Mouse (Mus musculus) T-helper 1 cell (primary cell): ENCODE measurements around the gene Zfp12.
"Not testable (repeated sequence)": the region's sequence is repeated elsewhere in the genome, so short reads cannot be mapped to it uniquely, and the experiment has no call there.

Experiments
- in situ Hi-C: fragments of 300-600 bp; cut with MboI, MseI; formaldehyde crosslinking; loops from one replicate; pipeline ENCODE4 v1.15.1; 2025; ENCODE audit warnings: high pct_unique_total_duplicates

Zfp12 gene

GRCm38 (mm10) chr5:143235028-143235693 is at the start of gene Zfp12:
TSS of gene Zfp12 (plus strand) at chr5:143235163.
- in situ Hi-C loops = no loop called here

GRCm38 (mm10) chr5:143188014-143188413 is 46.9 kb upstream of the Zfp12 start:
- in situ Hi-C loops = not testable (repeated sequence)

- in situ Hi-C loops = no loop called here
Observed at GRCm38 (mm10) chr5:143192806-143193205, 42.2 kb upstream of the Zfp12 start.

GRCm38 (mm10) chr5:143194747-143195146 is 40.2 kb upstream of the Zfp12 start:
- in situ Hi-C loops = not testable (repeated sequence)

GRCm38 (mm10) chr5:143195166-143195565 is 39.8 kb upstream of the Zfp12 start:
- in situ Hi-C loops = no loop called here

GRCm38 (mm10) chr5:143196506-143196905 is 38.5 kb upstream of the Zfp12 start:
- in situ Hi-C loops = no loop called here

- in situ Hi-C loops = loop anchor here (10.0 kb wide), 1 partner anchor 720 kb away; no protein-coding TSS in a partner anchor
Observed at GRCm38 (mm10) chr5:143205015-143205414, 29.9 kb upstream of the Zfp12 start.

GRCm38 (mm10) chr5:143213832-143214231 is 21.1 kb upstream of the Zfp12 start:
- in situ Hi-C loops = no loop called here

GRCm38 (mm10) chr5:143220996-143221395 is 14.0 kb upstream of the Zfp12 start:
- in situ Hi-C loops = no loop called here

GRCm38 (mm10) chr5:143222287-143222686 is 12.7 kb upstream of the Zfp12 start:
- in situ Hi-C loops = no loop called here

- in situ Hi-C loops = no loop called here
Observed at GRCm38 (mm10) chr5:143226790-143227189, 8.2 kb upstream of the Zfp12 start, which contains the start of gene Spdye4a. TSS of gene Spdye4a (minus strand) at chr5:143226890.

GRCm38 (mm10) chr5:143236036-143236435 is 1.1 kb downstream of the Zfp12 start:
- in situ Hi-C loops = no loop called here

GRCm38 (mm10) chr5:143244926-143245325 is 10.0 kb downstream of the Zfp12 start:
- in situ Hi-C loops = no loop called here

GRCm38 (mm10) chr5:143252039-143252438 is 17.1 kb downstream of the Zfp12 start:
- in situ Hi-C loops = no loop called here

- in situ Hi-C loops = no loop called here
Observed at GRCm38 (mm10) chr5:143252791-143253185, 17.8 kb downstream of the Zfp12 start.

GRCm38 (mm10) chr5:143253186-143253880 is 18.4 kb downstream of the Zfp12 start:
- in situ Hi-C loops = no loop called here

- in situ Hi-C loops = no loop called here
Observed at GRCm38 (mm10) chr5:143253881-143254486, 19.0 kb downstream of the Zfp12 start.

- in situ Hi-C loops = no loop called here
Observed at GRCm38 (mm10) chr5:143254487-143255130, 19.6 kb downstream of the Zfp12 start.

- in situ Hi-C loops = no loop called here
Observed at GRCm38 (mm10) chr5:143255131-143255519, 20.2 kb downstream of the Zfp12 start.

GRCm38 (mm10) chr5:143255802-143256201 is 20.8 kb downstream of the Zfp12 start:
- in situ Hi-C loops = no loop called here

- in situ Hi-C loops = no loop called here
Observed at GRCm38 (mm10) chr5:143261636-143262035, 26.7 kb downstream of the Zfp12 start.

- in situ Hi-C loops = no loop called here
Observed at GRCm38 (mm10) chr5:143264689-143265088, 29.7 kb downstream of the Zfp12 start.
